Mouse (Mus musculus) neutrophil, adult 83 days (primary cell): ENCODE results near the gene Pik3r2. TPM values are rescaled to one million over a fixed set of nuclear protein-coding genes. Genes with fewer than 3 reads are reported as not detected.

ENCODE experiments used
- total RNA-seq, 2 experiments: library from RNA; stranded (reverse); gene quantifications; one replicate each; pipeline ENCODE4 v1.2.4; 2023

The Pik3r2 gene
- 10 to 100 TPM; 18.6 to 20.8 TPM for total RNA-seq

DNA sequence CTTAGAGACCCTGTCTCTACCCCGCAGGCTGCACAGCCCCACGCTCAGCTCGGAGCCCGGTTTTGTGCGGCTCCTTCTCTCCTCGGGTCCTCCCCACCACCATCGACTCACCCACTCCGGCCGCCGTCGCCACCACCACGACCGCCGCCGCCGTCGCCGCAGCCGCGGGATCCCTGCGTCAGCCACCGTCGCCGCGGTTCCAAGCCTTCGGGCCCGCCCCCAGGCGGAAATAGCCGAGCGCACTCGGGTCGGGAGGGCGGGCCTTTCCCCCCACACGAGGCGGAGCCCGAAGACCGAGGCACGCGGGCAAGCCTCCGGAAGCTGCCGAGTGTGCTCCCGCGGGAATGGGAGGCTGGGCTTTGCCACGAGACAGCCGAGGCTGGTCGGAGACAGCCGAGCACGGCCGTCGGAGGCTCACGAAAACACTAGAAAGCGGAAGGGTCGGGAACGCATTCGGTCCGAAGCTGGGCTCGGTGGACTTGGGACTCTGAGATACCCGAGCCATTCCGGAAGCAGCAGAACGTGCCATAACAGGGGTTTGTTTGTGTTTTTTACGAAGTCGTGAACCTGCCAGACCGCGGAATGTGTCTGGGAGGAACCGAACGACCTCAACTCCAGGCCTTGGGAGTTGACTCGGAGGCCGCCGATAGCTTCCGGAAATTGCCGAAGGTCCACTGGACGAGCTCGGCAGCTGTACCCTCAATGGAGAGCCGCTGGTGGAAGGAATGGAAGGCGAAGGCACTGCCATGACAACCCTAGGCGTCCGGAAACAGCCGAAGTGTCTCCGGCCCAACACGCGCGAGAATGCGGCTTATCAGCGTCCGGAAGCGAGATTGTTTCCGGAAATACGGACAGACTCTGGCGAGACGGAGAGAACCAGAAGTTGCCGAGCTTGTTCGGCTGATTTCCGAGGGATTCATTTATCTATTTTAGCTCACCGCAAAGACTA is at the start of gene Pik3r2:
Gene Pik3r2 (minus strand): TSS at position 218 of the 949 bp plus-strand sequence.

DNA sequence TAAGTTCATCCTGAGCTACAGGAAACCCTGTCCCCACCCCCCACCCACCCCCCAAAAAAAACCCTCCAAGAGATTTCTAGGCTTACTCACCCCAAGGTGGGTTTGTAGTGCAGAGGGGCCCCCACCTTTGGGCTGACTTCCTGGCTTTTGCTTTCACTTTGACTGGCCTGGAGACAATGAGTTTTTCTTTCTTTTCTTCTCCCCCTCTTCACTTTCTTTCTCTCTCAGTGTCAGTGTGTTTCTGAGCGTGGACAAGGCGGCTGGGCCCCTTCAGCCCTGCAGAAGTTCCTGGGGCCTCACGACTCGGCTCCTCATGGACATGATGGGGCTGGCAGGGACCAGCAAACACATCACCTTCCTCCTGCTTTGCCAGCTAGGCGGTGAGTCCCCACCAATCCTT is 31.7 kb upstream of the Pik3r2 start, which contains the start of gene Il12rb1:
Gene Il12rb1 (plus strand): TSS at position 211 of the 400 bp plus-strand sequence.

DNA sequence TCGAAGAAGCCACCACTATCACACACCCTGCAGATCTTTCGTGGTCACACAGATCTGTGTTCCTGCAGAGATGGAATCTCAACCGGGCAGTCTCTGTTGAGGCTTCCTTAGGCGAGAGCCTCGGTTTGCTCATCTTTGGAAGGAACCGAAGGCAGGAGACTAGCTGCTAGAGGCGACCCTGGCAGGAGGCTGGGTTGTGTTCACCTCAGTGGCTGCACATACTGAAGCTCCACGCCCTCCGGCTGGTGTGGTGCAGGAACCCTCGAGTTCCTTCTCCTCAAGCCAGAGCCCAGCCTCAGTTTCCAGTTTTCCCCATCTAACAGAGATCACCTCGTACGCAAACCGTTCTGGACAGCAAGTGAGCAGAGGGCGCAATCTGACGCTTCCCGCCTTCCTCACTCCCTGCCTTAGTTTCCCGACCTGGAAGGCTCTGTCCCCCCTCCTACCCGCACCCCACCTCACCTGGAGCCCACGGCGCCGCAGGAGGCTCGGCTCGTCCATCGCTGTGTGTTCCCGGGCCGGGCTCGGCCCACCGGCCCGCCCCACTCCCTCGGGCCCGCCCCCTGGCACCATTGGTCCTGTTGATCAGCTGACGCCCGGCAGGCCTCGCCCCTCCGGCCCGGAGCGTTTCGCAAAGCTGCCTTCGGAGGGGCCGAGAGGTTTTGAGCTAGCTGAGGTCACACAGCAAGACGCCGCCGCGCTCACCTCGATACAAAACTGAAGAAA is 28.1 kb upstream of the Pik3r2 start, which contains the start of gene Mast3:
Gene Mast3 (minus strand): TSS at position 574 of the 726 bp plus-strand sequence.

DNA sequence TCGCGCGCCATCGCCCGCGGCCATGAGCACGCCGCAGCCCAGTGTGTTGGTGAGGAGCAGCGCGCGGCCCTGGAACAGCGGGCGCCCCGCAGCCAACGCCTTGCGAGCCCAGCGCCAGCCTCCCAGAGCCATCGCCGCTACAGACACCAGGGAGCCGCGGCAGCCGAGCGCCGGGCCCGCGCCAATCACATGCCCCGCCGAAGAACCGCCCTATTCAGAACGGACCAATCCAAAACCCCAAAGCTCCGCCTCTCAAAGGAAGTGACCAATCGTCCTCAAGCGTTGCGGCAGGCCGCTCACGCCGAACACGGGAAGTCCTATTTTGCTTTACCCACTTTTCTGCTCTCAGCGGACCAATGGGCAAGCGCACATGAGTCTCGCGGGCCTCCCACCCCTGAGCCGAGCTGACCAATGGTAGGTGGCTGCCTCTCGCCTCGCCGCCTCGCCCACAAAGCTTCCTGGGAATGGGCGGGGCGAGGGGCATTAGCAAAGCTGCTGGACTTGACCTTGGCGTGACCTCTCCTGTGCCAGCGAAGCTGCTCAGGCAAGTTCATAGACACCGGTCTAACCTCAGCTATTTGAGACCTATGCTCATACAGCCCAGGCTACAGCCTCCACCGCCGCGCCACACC is 15.6 kb downstream of the Pik3r2 start, which contains the start of gene Mpv17l2:
Gene Mpv17l2 (minus strand): TSS at position 172 of the 632 bp plus-strand sequence.

DNA sequence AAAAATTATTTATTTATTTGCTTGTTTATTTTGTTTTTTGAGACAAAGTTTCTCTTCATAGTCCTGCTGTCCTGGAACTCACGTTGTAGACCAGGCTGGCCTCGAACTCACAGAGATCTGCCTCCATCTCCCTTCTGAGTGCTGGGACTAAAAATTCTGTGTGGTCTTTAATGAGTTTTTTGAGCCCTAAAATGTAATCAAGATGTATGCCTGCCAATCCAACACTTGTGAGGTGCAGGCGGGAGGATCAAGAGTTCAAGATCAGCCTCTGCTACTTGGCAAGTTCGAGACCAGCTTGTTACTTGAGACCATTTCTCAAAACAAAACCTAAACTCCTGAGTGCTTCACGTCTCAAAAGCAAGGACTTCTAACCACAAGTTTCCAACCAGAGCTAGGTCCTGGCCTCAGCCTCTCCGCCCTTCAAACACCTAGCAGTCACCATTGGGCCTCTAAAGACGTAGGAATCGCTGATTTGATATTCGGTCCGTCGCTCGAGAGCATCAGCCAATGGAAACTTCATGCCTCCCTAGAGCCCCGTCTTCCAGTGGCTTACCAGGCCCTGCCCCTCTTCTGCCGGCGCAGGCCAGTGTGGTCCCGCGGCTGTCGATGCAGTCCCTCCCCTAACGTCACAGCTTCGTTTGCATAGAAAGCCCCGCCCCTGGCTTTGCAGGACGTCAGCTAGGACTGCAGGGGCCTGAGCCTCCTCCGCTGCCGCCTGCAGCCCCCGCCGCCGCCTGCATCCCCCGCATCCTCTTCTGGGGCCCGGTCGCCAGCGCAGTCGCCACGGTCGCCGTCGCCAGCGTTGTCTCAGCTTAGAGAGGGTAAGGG is 22.3 kb downstream of the Pik3r2 start, which contains the start of gene Rab3a:
Gene Rab3a (plus strand): TSS at position 637 of the 828 bp plus-strand sequence.

DNA sequence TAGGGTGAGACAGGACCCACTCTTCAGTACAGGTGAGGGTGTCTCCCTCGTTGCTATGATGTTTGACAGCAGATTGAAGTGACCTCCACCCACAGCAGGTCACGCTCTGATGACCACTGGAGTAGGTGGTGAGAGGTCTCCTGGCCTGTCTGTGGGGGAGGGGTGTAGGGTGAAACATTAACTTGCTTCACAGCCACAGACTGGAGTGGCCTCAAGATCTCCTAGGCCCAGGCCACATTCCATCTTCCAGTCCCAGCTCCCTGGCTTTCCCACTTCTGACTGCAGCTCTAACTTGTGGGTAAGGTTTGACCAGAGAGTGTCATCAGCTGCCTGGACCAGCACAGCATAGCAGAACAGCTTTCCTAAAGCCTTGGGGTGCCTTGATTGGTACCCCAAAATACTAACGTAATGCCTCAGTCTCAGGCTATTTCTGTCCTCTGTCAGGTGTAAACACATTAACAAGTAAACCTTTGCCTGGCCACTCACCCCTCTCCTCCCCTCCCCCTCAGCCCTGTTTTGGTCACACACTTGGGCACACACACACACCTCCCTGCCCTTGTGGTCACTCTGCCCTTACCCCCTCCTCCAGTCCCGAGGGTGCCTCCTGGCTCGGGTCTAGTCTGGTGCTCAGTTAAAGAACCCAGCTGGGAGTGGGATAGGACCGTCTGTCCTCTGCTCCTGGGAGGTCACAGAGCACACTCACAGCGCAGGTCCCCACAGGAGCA is 52.9 kb downstream of the Pik3r2 start, which contains the start of gene Pde4c:
Gene Pde4c (plus strand): TSS at position 235 of the 725 bp plus-strand sequence.

DNA sequence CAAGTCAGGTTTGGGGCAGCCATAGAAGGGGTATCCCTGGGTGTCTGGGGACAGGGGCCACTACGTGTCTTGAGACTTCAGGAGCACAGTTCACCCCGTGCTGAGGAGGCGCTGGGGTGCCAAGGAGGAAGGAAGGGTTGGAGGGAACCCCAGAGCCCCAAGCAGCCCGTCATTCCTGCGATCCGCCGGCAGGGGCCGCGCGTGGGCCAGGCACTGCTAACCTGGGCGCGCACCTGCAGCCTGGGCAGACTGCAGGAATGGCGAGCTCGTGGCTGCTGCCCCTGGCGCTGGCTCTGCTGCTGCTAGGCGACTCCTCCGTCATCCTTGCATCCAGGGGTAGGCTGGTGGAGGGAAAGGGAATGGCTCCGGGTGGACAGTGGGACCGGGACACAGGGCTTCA is 58.2 kb downstream of the Pik3r2 start, which contains the start of gene Gm3336:
Gene Gm3336 (plus strand): TSS at position 247 of the 400 bp plus-strand sequence.

Other genes with a start within 250 kb of the Pik3r2 start
- gene Fkbp8, start 249.0 kb downstream of the Pik3r2 start, total RNA-seq: 100 to 1,000 TPM; 181 to 184 TPM
- 10 to 100 TPM; 38.1 to 38.4 TPM for gene Kxd1, start 248.8 kb downstream of the Pik3r2 start, total RNA-seq
- gene Ell, start 237.3 kb downstream of the Pik3r2 start, total RNA-seq: 10 to 100 TPM; 32.2 to 37.9 TPM
- gene Isyna1, start 182.3 kb downstream of the Pik3r2 start, total RNA-seq: 10 to 100 TPM; 29.5 to 40.1 TPM
- 10 to 100 TPM; 60.1 to 77.7 TPM for gene Ssbp4, start 167.8 kb downstream of the Pik3r2 start, total RNA-seq
- gene Lrrc25, start 160.6 kb downstream of the Pik3r2 start, total RNA-seq: 10 to 100 TPM; 65.7 to 79.1 TPM
- gene Gdf15, start 144.3 kb downstream of the Pik3r2 start, total RNA-seq: under 1 TPM; 0.49 to 0.90 TPM
- gene Pgpep1, start 116.3 kb downstream of the Pik3r2 start, total RNA-seq: 1 to 10 TPM; 3.6 to 5.1 TPM
- 10 to 100 TPM; 40.7 to 61.6 TPM for gene Lsm4, start 103.5 kb downstream of the Pik3r2 start, total RNA-seq
- gene Jund, start 77.8 kb downstream of the Pik3r2 start, total RNA-seq: 1,000 to 10,000 TPM in 1 of 2 experiments, 100 to 1,000 TPM in 1; 926 to 1,259 TPM
- 1 to 10 TPM; 7.5 to 9.1 TPM for gene Iqcn, start 73.3 kb downstream of the Pik3r2 start, total RNA-seq
- under 1 TPM in 1 of 2 experiments, not detected in 1; 0.64 TPM for gene Gm3336, start 58.2 kb downstream of the Pik3r2 start, total RNA-seq
- under 1 TPM; 0.31 to 0.50 TPM for gene Pde4c, start 53.0 kb downstream of the Pik3r2 start, total RNA-seq
- gene Rab3a, start 22.0 kb downstream of the Pik3r2 start, total RNA-seq: 1 to 10 TPM; 2.6 to 3.0 TPM
- gene Mpv17l2, start 15.8 kb downstream of the Pik3r2 start, total RNA-seq: 10 to 100 TPM; 20.1 to 25.7 TPM
- gene Mast3, start 28.3 kb upstream of the Pik3r2 start, total RNA-seq: 100 to 1,000 TPM; 167 to 179 TPM
- gene Il12rb1, start 31.7 kb upstream of the Pik3r2 start, total RNA-seq: under 1 TPM; 0.42 to 0.57 TPM
- gene Arrdc2, start 63.0 kb upstream of the Pik3r2 start, total RNA-seq: 10 to 100 TPM; 16.6 to 20.4 TPM
- gene Kcnn1, start 86.5 kb upstream of the Pik3r2 start, total RNA-seq: not detected
- gene Ccdc124, start 97.2 kb upstream of the Pik3r2 start, total RNA-seq: 10 to 100 TPM; 35.2 to 37.0 TPM
- gene Slc5a5, start 116.0 kb upstream of the Pik3r2 start, total RNA-seq: not detected
- 1,000 to 10,000 TPM; 1,354 to 1,486 TPM for gene Rpl18a, start 120.7 kb upstream of the Pik3r2 start, total RNA-seq
- gene Map1s, start 129.2 kb upstream of the Pik3r2 start, total RNA-seq: 10 to 100 TPM; 31.6 to 32.4 TPM